Mouse (Mus musculus): Measurements from ENCODE around the gene Nap1l3.

Gene Nap1l3

GRCm38 (mm10) chrX:122396781-122397581 lies at the start of gene Nap1l3:
Nap1l3 (minus strand) TSS chrX:122397401.
- DNase-seq (ENCODE audit: low spot score in 2 of 2): peak; percentile 55 to 74

GRCm38 (mm10) chrX:122397652-122398051 lies 451 bp upstream of the Nap1l3 start:
- DNase-seq (ENCODE audit: low spot score in 2 of 2): no peak

Data from frontal cortex, postnatal 14 days (tissue).